Mouse (Mus musculus): ENCODE measurements at regions not wholly inside any gene's neighbourhood (a gene's known extent, or its start where the extent isn't known, plus 50 kb on each side); places are given as distances from the start of the nearest gene placed in this dataset.

DNA sequence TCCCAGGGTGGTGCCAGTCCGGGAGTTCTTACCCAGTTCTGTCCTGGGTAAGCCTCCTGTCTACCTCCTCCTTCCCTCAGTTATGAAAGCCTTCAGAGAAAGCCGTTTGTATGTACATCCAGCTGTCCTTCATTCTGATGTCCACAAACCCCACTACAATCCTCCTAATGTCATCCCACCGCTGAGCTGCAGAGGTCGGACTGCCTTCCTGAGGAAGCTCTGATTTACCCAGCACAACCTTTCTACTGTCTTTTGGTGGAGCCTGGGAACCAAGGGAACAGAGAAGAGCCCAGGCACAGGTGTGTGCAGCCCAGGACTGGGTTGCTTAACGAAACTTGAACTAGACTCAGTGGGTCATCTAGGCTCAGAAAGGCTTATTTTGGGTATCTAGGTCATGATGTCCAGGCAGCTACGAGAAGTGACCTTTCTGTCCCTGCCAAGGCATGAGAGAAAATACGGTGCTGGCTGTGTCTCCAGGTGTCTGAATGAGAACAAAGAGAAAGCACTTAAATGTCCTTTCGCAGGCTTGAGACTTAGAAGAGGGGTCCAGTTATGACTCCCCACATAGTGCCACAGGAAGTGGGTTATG lies 70.4 kb upstream of the Cadm1 start:
- H3K27ac ChIP-seq: peak overlapping the region; percentile 65
- intact Hi-C loops (cut with DNase I): loop anchor here (5.0 kb wide), 1 partner anchor 37 kb away; no protein-coding TSS in a partner anchor
- TF ChIP-seq EP300 (IDR thresholded peaks at IDR 0.05; ENCODE audit: insufficient read depth, low read depth, low read length) (no peak), CTCF (IDR thresholded peaks at IDR 0.05) (no peak), POLR2A (IDR thresholded peaks at IDR 0.05; ENCODE audit: insufficient read depth, low read depth, low read length) (no peak)

DNA sequence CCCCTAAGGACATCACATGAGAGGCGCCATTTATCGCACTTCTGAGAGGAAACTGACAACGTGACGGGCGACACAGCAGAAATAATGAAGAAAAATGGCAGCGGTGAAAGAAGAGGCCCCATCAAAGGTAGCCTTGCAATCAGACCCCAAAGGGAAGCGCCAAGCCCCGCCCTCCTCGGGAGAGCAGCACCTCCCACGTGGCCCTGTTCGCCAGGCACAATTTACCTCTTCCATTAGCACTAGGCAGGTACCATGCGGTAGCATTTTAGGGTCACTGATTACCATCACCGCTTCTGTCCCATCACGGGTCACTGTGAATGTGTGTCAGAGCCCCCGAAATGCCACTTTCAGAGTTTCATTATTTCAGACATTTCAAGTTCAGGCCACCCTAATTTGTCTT lies 69.7 kb upstream of the Cadm1 start:
- no peaks in the 10 kb centered on the region for H3K27me3 ChIP-seq (ENCODE audit: control insufficient read depth, insufficient read depth, low read length)
- no peak for TF ChIP-seq EP300 (IDR thresholded peaks at IDR 0.05; ENCODE audit: insufficient read depth, low read depth, low read length)
- TF ChIP-seq CTCF (IDR thresholded peaks at IDR 0.05): no peak
- TF ChIP-seq POLR2A (IDR thresholded peaks at IDR 0.05; ENCODE audit: insufficient read depth, low read depth, low read length): no peak
- H3K79me2 ChIP-seq (replicated peaks; ENCODE audit: control insufficient read depth, insufficient read depth, low read length): no peaks in the 10 kb centered on the region
- H3K36me3 ChIP-seq (ENCODE audit: control insufficient read depth, insufficient read depth, low read length): no peaks in the 10 kb centered on the region
- no peak overlapping the region for H3K9ac ChIP-seq (ENCODE audit: low read depth, low read length)
- peaks cover 6% of the 10 kb centered on the region for H3K4me1 ChIP-seq (ENCODE audit: control insufficient read depth, insufficient read depth, low read length)
- intact Hi-C loops (cut with DNase I): no loop called here
- WGBS: 91% methylated on average over 15 of the region's 15 CpGs
- no peak overlapping the region for H3K4me3 ChIP-seq
- H3K27ac ChIP-seq: no peak overlapping the region
- no peak for DNase-seq

More for the DNA sequence above, 70.4 kb upstream of the Cadm1 start:
- Histone ChIP-seq H3K79me2 (replicated peaks; ENCODE audit: control insufficient read depth, insufficient read depth, low read length) (no peaks in the 10 kb centered on the region), H3K4me3 (no peak overlapping the region), H3K9ac (ENCODE audit: low read depth, low read length) (no peak overlapping the region), H3K36me3 (ENCODE audit: control insufficient read depth, insufficient read depth, low read length) (no peaks in the 10 kb centered on the region), H3K27me3 (ENCODE audit: control insufficient read depth, insufficient read depth, low read length) (no peaks in the 10 kb centered on the region), H3K4me1 (ENCODE audit: control insufficient read depth, insufficient read depth, low read length) (peaks cover 6% of the 10 kb centered on the region)
- WGBS: 67% methylated on average over 8 of the region's 8 CpGs
- no peak for DNase-seq

DNA sequence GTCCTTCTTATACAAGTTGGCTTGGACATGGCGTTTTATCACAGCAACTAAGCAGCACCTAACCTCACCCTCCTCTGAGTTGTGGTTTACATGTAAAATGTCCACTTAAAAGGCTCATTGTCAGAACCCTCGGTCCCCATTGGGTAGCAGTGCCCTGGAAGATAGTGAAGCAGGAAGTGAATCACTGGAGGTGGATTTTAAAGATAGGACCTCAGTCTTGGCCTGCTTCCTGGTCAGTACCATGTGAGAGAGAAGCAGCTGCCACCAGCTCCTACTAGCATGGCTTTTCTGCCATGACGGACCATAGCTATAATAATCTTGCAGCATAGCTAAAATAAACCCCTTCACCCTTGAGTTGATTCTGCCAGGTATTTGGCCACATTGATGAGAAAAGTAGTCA lies 68.1 kb upstream of the Cadm1 start:
- Histone ChIP-seq H3K79me2 (replicated peaks; ENCODE audit: control insufficient read depth, insufficient read depth, low read length) (no peaks in the 10 kb centered on the region), H3K9ac (ENCODE audit: low read depth, low read length) (no peak overlapping the region), H3K27me3 (ENCODE audit: control insufficient read depth, insufficient read depth, low read length) (no peaks in the 10 kb centered on the region), H3K27ac (no peak overlapping the region), H3K4me1 (ENCODE audit: control insufficient read depth, insufficient read depth, low read length) (peaks cover 6% of the 10 kb centered on the region), H3K4me3 (no peak overlapping the region), H3K36me3 (ENCODE audit: control insufficient read depth, insufficient read depth, low read length) (no peaks in the 10 kb centered on the region)
- 57% methylated on average over 3 of the region's 3 CpGs for WGBS
- TF ChIP-seq CTCF (IDR thresholded peaks at IDR 0.05) (no peak), POLR2A (IDR thresholded peaks at IDR 0.05; ENCODE audit: insufficient read depth, low read depth, low read length) (no peak), EP300 (IDR thresholded peaks at IDR 0.05; ENCODE audit: insufficient read depth, low read depth, low read length) (no peak)
- intact Hi-C loops (cut with DNase I): no loop called here
- DNase-seq: no peak

GRCm38 (mm10) chr9:47466767-47467166 lies 63.2 kb upstream of the Cadm1 start:
- WGBS: 95% methylated on average over 3 of the region's 3 CpGs
- H3K36me3 ChIP-seq (ENCODE audit: control insufficient read depth, insufficient read depth, low read length): no peaks in the 10 kb centered on the region; the same call in 1 of the 2 replicates
- no peak overlapping the region for H3K9ac ChIP-seq (ENCODE audit: low read depth, low read length)
- H3K4me1 ChIP-seq (ENCODE audit: control insufficient read depth, insufficient read depth, low read length): peaks cover 4% of the 10 kb centered on the region; the same call in 1 of the 2 replicates
- no peaks in the 10 kb centered on the region for H3K27me3 ChIP-seq (ENCODE audit: control insufficient read depth, insufficient read depth, low read length)
- TF ChIP-seq CTCF (IDR thresholded peaks at IDR 0.05) (no peak), EP300 (IDR thresholded peaks at IDR 0.05; ENCODE audit: insufficient read depth, low read depth, low read length) (no peak), POLR2A (IDR thresholded peaks at IDR 0.05; ENCODE audit: insufficient read depth, low read depth, low read length) (no peak)
- no peak overlapping the region for H3K27ac ChIP-seq
- H3K79me2 ChIP-seq (replicated peaks; ENCODE audit: control insufficient read depth, insufficient read depth, low read length): no peaks in the 10 kb centered on the region
- no peak overlapping the region for H3K4me3 ChIP-seq
- intact Hi-C loops (cut with DNase I): no loop called here
- no peak for DNase-seq

DNA sequence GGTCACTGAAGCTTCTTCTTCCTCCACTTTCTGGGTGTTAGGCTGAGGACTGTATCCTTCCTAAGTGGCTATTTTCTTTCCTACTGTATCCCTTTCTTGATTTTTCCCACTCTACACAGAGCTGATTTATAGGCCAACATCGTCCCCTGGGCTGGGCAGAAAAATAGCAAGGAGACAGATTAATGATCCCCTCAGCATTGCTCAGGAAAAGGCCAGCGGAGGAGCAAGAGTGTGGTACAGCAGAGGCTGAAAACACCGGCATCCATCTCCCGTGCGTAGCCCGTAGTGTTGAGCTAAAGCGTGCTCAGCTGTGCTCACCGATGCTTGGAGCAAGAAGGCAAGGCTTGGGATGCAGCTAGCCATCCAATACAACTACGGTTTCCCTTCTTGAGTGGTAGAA lies 62.2 kb upstream of the Cadm1 start:
- Histone ChIP-seq H3K36me3 (ENCODE audit: control insufficient read depth, insufficient read depth, low read length) (no peaks in the 10 kb centered on the region; the same call in 1 of the 2 replicates), H3K27me3 (ENCODE audit: control insufficient read depth, insufficient read depth, low read length) (no peaks in the 10 kb centered on the region), H3K4me1 (ENCODE audit: control insufficient read depth, insufficient read depth, low read length) (peaks cover 7% of the 10 kb centered on the region), H3K27ac (no peak overlapping the region), H3K79me2 (replicated peaks; ENCODE audit: control insufficient read depth, insufficient read depth, low read length) (no peaks in the 10 kb centered on the region), H3K9ac (ENCODE audit: low read depth, low read length) (no peak overlapping the region), H3K4me3 (no peak overlapping the region)
- no peak for DNase-seq
- TF ChIP-seq CTCF (IDR thresholded peaks at IDR 0.05): no peak
- intact Hi-C loops (cut with DNase I): no loop called here
- 95% methylated on average over 9 of the region's 9 CpGs for WGBS

- DNase-seq: no peak
- no peaks in the 10 kb centered on the region for H3K27me3 ChIP-seq (ENCODE audit: control insufficient read depth, insufficient read depth, low read length)
- peaks cover 7% of the 10 kb centered on the region for H3K4me1 ChIP-seq (ENCODE audit: control insufficient read depth, insufficient read depth, low read length)
- no peaks in the 10 kb centered on the region for H3K79me2 ChIP-seq (replicated peaks; ENCODE audit: control insufficient read depth, insufficient read depth, low read length)
- H3K9ac ChIP-seq (ENCODE audit: low read depth, low read length): no peak overlapping the region
- intact Hi-C loops (cut with DNase I): no loop called here
- H3K4me3 ChIP-seq: no peak overlapping the region
- WGBS: 94% methylated on average over 1 of the region's 1 CpGs
- TF ChIP-seq POLR2A (IDR thresholded peaks at IDR 0.05; ENCODE audit: insufficient read depth, low read depth, low read length) (no peak), CTCF (IDR thresholded peaks at IDR 0.05) (no peak), EP300 (IDR thresholded peaks at IDR 0.05; ENCODE audit: insufficient read depth, low read depth, low read length) (no peak)
- H3K36me3 ChIP-seq (ENCODE audit: control insufficient read depth, insufficient read depth, low read length): no peaks in the 10 kb centered on the region; the same call in 1 of the 2 replicates
- H3K27ac ChIP-seq: no peak overlapping the region
Observed at GRCm38 (mm10) chr9:47469576-47469975, 60.4 kb upstream of the Cadm1 start.

All from heart, adult 2 months (tissue).